Mouse (Mus musculus): ENCODE results near the gene Sipa1l2.

- TF ChIP-seq CTCF (IDR thresholded peaks at IDR 0.05; ENCODE audit: borderline replicate concordance, insufficient read depth, low read depth, low read length) (no peak), POLR2A (IDR thresholded peaks at IDR 0.05; ENCODE audit: borderline replicate concordance, insufficient read depth, low read length) (no peak)
Observed at GRCm38 (mm10) chr8:125416146-125416545, 153.5 kb downstream of the Sipa1l2 start.
